Mouse (Mus musculus): Measurements from ENCODE around the gene Ube2dnl1.

The Ube2dnl1 gene

GRCm38 (mm10) chrX:114904712-114905111 lies at the start of gene Ube2dnl1:
TSS of gene Ube2dnl1 (plus strand) at chrX:114905012.
- peak; percentile 61 for DNase-seq (ENCODE audit: low read depth, low spot score)

DNA sequence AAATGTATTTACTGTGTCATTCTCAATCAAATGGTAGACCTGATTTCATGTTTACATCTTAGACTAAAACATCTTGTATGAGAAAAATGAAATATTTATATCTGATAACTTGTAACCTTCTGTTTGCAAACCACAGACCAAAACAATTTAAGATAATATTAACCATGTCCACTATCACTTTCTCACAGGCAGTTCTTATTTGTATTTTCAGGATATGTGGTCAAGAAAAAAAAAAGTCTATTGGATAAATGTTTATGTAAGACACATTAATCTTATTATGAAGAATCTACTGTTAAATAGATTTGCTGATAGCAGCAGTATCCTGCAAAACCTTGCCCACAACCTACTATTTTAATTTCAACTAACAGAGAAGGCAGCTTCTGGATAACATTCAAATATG lies 9.3 kb upstream of the Ube2dnl1 start:
- no peak for DNase-seq (ENCODE audit: low read depth, low spot score)

- peak; percentile 80 for DNase-seq (ENCODE audit: low read depth, low spot score)
These were observed 7.3 kb upstream of the Ube2dnl1 start for GRCm38 (mm10) chrX:114897506-114897905.

DNA sequence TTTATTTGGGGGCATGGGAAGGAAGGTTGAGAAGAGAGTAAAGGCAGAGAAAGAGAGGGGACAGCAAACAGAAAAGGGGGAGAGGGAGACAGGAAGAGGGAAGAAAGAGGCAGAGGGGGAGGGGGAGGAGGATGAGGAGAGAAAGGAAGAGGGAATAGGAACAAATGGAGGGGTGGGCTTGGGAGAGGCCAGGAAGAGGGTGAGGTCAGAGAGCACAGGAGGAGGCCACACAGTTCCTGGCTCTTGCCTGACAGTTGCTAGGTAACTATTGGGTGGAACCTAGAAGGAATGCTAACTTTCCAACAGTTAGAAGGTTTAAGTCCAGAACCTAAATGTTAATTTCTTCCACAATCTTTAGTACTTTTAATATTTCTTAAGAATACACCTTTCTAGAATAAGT lies 1.4 kb upstream of the Ube2dnl1 start:
- DNase-seq (ENCODE audit: low read depth, low spot score): peak; percentile 89

GRCm38 (mm10) chrX:114907282-114907681 lies 2.5 kb downstream of the Ube2dnl1 start, which contains the start of gene Ube2dnl2:
TSS of gene Ube2dnl2 (plus strand) at chrX:114907582.
- DNase-seq (ENCODE audit: low read depth, low spot score): no peak

GRCm38 (mm10) chrX:114955066-114955465 lies 50.3 kb downstream of the Ube2dnl1 start:
- peak; percentile 91 for DNase-seq (ENCODE audit: low read depth, low spot score)

Data from R1 (cell line).